Mouse (Mus musculus) erythroblast, embryonic 14.5 days (primary cell): ENCODE results near the gene Bfsp2. TPM values are rescaled to one million over a fixed set of nuclear protein-coding genes. Genes with fewer than 3 reads are reported as not detected.

Experiments used
- H3K27me3 ChIP-seq: 2 replicates; pipeline ENCODE4 v1.6.1; 2012; ENCODE audit warnings: inconsistent platforms; ENCODE audit not compliant: control insufficient read depth
- H3K36me3 ChIP-seq: 2 replicates; pipeline ENCODE4 v1.6.1; 2012; ENCODE audit warnings: mild to moderate bottlenecking, inconsistent platforms; ENCODE audit not compliant: control insufficient read depth
- H3K4me1 ChIP-seq: 2 replicates; pipeline ENCODE4 v1.6.1; 2012; ENCODE audit warnings: inconsistent platforms; ENCODE audit not compliant: control insufficient read depth
- H3K4me3 ChIP-seq: replicated peaks from 2 replicates; pipeline ENCODE3; 2012; ENCODE audit warnings: moderate library complexity, mild to moderate bottlenecking, inconsistent platforms
- H3K9me3 ChIP-seq: 2 replicates; pipeline ENCODE4 v1.6.1; 2012; ENCODE audit warnings: low read length, inconsistent platforms, mixed read lengths; ENCODE audit not compliant: control insufficient read depth
- GATA1 ChIP-seq: IDR thresholded peaks from 2 replicates; pipeline ENCODE4 v1.6.1; 2012; ENCODE audit warnings: low read length, inconsistent platforms, mixed read lengths
- TAL1 ChIP-seq: IDR thresholded peaks from 3 replicates; pipeline ENCODE4 v1.6.1; 2012; ENCODE audit warnings: low read length, inconsistent platforms, mixed read lengths
- polyA plus RNA-seq: library from polyadenylated mRNA; stranded (reverse); fragments of >175 nt; gene quantifications from 2 replicates; pipeline ENCODE4 v1.2.3, GENCODE M21; 2012

Gene Bfsp2
- polyA plus RNA-seq, 1 experiment: 0.05 TPM

DNA sequence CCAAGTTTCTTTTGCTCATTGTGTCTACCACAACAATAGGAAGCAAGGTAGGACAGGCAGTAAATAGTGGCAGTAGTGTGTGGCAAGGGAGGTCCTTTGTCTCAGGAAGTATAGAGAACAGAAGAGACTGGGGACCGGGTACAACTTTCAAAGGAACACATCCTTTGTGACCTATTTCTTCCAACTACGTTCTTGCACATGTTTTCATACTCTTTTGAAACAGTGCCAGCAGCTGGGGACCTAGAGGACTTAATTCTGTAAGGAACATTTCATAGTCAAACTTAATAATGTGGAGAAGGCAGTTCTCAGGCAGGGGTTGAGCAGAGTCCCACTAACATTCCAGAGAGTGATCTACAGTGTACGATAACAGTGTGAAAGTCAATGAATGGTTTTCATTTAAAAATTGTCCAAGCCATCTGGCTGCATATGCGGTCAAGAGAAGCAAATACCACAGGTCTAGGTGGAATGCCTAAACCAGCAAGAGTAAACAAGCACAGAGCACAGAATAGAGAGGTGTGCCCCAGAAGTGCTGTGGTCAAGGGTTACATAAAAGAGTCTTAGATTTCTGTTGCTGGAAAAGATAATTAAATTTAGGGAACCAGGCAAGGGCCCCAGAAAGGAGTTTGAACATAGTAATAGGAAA, 76.8 kb downstream of the Bfsp2 start:
- H3K4me1 ChIP-seq: no peaks in the 10 kb centered on the region
- H3K36me3 ChIP-seq: no peaks in the 10 kb centered on the region
- no peak overlapping the region for H3K4me3 ChIP-seq
- H3K9me3 ChIP-seq: peaks cover 4% of the 10 kb centered on the region; the same call in 1 of the 2 replicates
- TF ChIP-seq TAL1: no peak
- no peak for TF ChIP-seq GATA1
- H3K27me3 ChIP-seq: no peaks in the 10 kb centered on the region

GRCm38 (mm10) chr9:103398509-103399157, 81.6 kb downstream of the Bfsp2 start:
- Histone ChIP-seq H3K36me3 (no peaks in the 10 kb centered on the region), H3K4me3 (no peak overlapping the region), H3K9me3 (peaks cover 10% of the 10 kb centered on the region; the same call in 1 of the 2 replicates), H3K27me3 (no peaks in the 10 kb centered on the region), H3K4me1 (no peaks in the 10 kb centered on the region)
- TF ChIP-seq GATA1 (no peak), TAL1 (no peak)

DNA sequence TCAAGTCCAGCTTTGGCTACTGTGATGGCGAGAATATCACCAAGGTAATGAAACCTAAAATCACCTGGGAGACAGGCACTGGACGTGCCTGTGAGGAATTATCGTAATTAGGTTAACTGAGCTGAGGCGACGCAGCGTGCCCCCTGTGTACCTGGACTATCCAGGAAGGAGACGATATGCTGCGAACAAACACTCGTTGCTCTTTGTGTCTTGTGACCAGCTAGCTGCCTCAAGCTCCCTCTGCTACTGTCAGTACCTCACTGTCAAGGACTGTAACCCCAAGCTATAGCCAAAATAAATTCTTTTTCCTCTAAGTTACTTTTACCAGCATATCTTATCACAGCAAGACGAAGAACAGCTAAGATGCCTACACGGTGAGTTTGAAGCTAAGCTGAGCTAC, 87.0 kb downstream of the Bfsp2 start:
- Histone ChIP-seq H3K4me3 (no peak overlapping the region), H3K4me1 (no peaks in the 10 kb centered on the region), H3K27me3 (no peaks in the 10 kb centered on the region), H3K9me3 (peaks cover 5% of the 10 kb centered on the region; the same call in 1 of the 2 replicates), H3K36me3 (no peaks in the 10 kb centered on the region)
- TF ChIP-seq GATA1: no peak
- no peak for TF ChIP-seq TAL1

GRCm38 (mm10) chr9:103391796-103392372, 88.3 kb downstream of the Bfsp2 start:
- Histone ChIP-seq H3K4me3 (no peak overlapping the region), H3K9me3 (peaks cover 3% of the 10 kb centered on the region; the same call in 1 of the 2 replicates), H3K36me3 (no peaks in the 10 kb centered on the region), H3K27me3 (no peaks in the 10 kb centered on the region), H3K4me1 (no peaks in the 10 kb centered on the region)
- no peak for TF ChIP-seq TAL1
- no peak for TF ChIP-seq GATA1

DNA sequence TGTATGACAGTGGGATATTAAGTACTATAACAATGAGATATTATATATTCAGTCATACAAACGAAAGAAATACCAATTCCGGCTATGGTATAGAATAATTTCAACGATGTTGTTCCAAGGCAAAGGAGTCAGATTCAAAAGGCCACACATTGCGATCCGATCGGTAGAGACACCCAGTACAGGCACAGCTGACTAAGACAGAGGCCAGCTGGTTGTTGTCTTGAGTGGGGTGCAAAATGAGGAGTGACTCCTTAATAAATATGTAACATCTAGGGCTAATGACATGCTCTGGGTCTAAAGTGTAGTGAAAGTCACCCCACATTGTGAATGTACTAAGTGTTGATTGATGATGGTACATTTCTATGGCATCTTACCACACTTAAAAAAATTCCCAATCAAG, 91.0 kb downstream of the Bfsp2 start:
- no peak overlapping the region for H3K4me3 ChIP-seq
- no peaks in the 10 kb centered on the region for H3K36me3 ChIP-seq
- no peaks in the 10 kb centered on the region for H3K27me3 ChIP-seq
- no peaks in the 10 kb centered on the region for H3K9me3 ChIP-seq
- no peak for TF ChIP-seq TAL1
- TF ChIP-seq GATA1: no peak
- no peaks in the 10 kb centered on the region for H3K4me1 ChIP-seq

GRCm38 (mm10) chr9:103387011-103387653, 93.1 kb downstream of the Bfsp2 start:
- H3K36me3 ChIP-seq: no peaks in the 10 kb centered on the region
- H3K27me3 ChIP-seq: no peaks in the 10 kb centered on the region
- no peaks in the 10 kb centered on the region for H3K4me1 ChIP-seq
- no peak overlapping the region for H3K4me3 ChIP-seq
- TF ChIP-seq TAL1 (no peak), GATA1 (no peak)
- no peaks in the 10 kb centered on the region for H3K9me3 ChIP-seq

GRCm38 (mm10) chr9:103386573-103386972, 93.6 kb downstream of the Bfsp2 start:
- H3K9me3 ChIP-seq: no peaks in the 10 kb centered on the region
- TF ChIP-seq GATA1 (no peak), TAL1 (no peak)

DNA sequence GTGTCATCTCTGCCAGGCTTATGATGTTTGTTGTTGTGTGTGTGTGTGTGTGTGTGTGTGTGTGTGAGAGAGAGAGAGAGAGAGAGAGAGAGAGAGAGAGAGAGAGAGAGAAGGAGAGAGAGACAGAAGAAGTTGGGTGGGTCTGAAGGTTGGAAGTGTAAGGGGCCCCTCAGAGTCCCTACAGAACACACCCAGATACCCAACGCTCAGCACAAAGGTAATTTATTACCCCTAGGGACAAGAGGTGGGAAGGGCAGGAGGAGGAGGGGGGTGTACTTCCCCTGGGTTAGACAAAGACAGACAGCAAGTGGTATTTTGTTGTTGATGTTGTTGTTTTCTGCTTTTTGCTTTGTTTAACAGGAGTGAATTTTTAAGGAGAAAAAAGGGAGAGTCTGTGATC, 94.6 kb downstream of the Bfsp2 start:
- Histone ChIP-seq H3K9me3 (no peaks in the 10 kb centered on the region), H3K4me1 (no peaks in the 10 kb centered on the region), H3K36me3 (no peaks in the 10 kb centered on the region), H3K4me3 (no peak overlapping the region), H3K27me3 (no peaks in the 10 kb centered on the region)
- TF ChIP-seq GATA1 (no peak), TAL1 (no peak)

More at GRCm38 (mm10) chr9:103386573-103386972, 93.6 kb downstream of the Bfsp2 start:
- Histone ChIP-seq H3K27me3 (no peaks in the 10 kb centered on the region), H3K4me1 (no peaks in the 10 kb centered on the region), H3K36me3 (no peaks in the 10 kb centered on the region), H3K4me3 (no peak overlapping the region)

GRCm38 (mm10) chr9:103384141-103384796, 96.0 kb downstream of the Bfsp2 start:
- Histone ChIP-seq H3K27me3 (no peaks in the 10 kb centered on the region), H3K4me1 (no peaks in the 10 kb centered on the region), H3K9me3 (no peaks in the 10 kb centered on the region), H3K36me3 (no peaks in the 10 kb centered on the region), H3K4me3 (no peak overlapping the region)
- TF ChIP-seq GATA1: no peak
- no peak for TF ChIP-seq TAL1
